Comparison of ENCODE assay signal across 8 mouse cellular contexts in the genomic region with DNA sequence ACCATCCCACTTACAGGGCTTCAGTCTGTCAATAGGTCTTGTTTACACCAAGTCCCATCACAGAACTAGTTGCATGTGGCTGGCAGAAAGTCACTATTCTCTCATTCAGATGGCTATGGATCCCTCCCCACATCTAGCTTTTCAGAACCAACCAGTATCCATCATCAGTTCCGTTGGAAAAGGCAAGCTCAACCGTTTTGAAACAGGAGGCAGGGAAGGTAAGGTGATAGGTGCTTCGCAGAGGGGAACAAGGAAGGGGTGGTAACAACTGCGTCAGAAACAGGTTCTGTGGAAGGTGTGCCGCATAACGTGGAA. TPM values are rescaled to one million over a fixed set of nuclear protein-coding genes. Genes with fewer than 3 reads are reported as not detected.
A peak's percentile ranks its signal among the peaks of the same experiment; 100 is the strongest.
DNase-seq lines count a peak whose midpoint lies in the region; ATAC-seq and TF ChIP-seq lines count a peak whose summit lies in the region.

No protein-coding gene starts in this region.

- H3K36me3 ChIP-seq in kidney, embryonic 15.5 days = peaks cover 33% of the 10 kb centered on the region
- H3K36me3 ChIP-seq in hindbrain, embryonic 14.5 days (replicated peaks; ENCODE audit: control insufficient read depth, insufficient read depth) = peaks cover 34% of the 10 kb centered on the region
- peaks cover 22% of the 10 kb centered on the region for H3K36me3 ChIP-seq in midbrain, embryonic 15.5 days (replicated peaks)

- TF ChIP-seq POLR2A in bone marrow macrophage, adult 2 months (IDR thresholded peaks at IDR 0.05; ENCODE audit: borderline replicate concordance, low read depth, low read length) = no peak

- TF ChIP-seq CTCF in bone marrow macrophage, adult 2 months (IDR thresholded peaks at IDR 0.05; ENCODE audit: low read depth, low read length) = no peak

- H3K4me3 ChIP-seq in kidney, embryonic 15.5 days (replicated peaks) = peak overlapping the region; percentile 67
- peak overlapping the region; percentile 75 for H3K4me3 ChIP-seq in bone marrow macrophage, adult 2 months (ENCODE audit: insufficient read depth, low read length)
- H3K4me3 ChIP-seq in hindbrain, embryonic 14.5 days (replicated peaks; ENCODE audit: low read length) = peak overlapping the region; percentile 54
- H3K4me3 ChIP-seq in midbrain, embryonic 15.5 days = peak overlapping the region; percentile 51

- H3K9ac ChIP-seq in kidney, embryonic 15.5 days = peak overlapping the region; percentile 74; the same call in 1 of the 2 replicates
- H3K9ac ChIP-seq in hindbrain, embryonic 14.5 days = peak overlapping the region; percentile 73
- H3K9ac ChIP-seq in midbrain, embryonic 15.5 days = peak overlapping the region; percentile 50

- H3K27ac ChIP-seq in kidney, embryonic 15.5 days = peak overlapping the region; percentile 95
- H3K27ac ChIP-seq in bone marrow macrophage, adult 2 months (ENCODE audit: insufficient read depth, low read depth, low read length) = 0 out of 2 replicates have a peak overlapping the region, but pooled peaks have one; percentile 10
- peak overlapping the region; percentile 97 for H3K27ac ChIP-seq in hindbrain, embryonic 14.5 days
- H3K27ac ChIP-seq in midbrain, embryonic 15.5 days = peak overlapping the region; percentile 95

- peaks cover 5% of the 10 kb centered on the region for H3K4me1 ChIP-seq in kidney, embryonic 15.5 days
- H3K4me1 ChIP-seq in bone marrow macrophage, adult 2 months (ENCODE audit: control insufficient read depth, insufficient read depth, low read length) = peaks cover 2% of the 10 kb centered on the region; the same call in 1 of the 2 replicates
- 0 out of 2 replicates have a peak, but pooled peaks cover 4% of the 10 kb centered on the region for H3K4me1 ChIP-seq in hindbrain, embryonic 14.5 days (replicated peaks; ENCODE audit: control insufficient read depth, insufficient read depth, low read length)
- H3K4me1 ChIP-seq in midbrain, embryonic 15.5 days = peaks cover 7% of the 10 kb centered on the region

- no peaks in the 10 kb centered on the region for H3K27me3 ChIP-seq in kidney, embryonic 15.5 days
- H3K27me3 ChIP-seq in hindbrain, embryonic 14.5 days (ENCODE audit: control insufficient read depth, insufficient read depth, low read length) = no peaks in the 10 kb centered on the region
- H3K27me3 ChIP-seq in midbrain, embryonic 15.5 days (replicated peaks) = no peaks in the 10 kb centered on the region

- no peak; the same call in 1 of the 2 replicates for ATAC-seq in kidney, embryonic 15.5 days (replicated peaks; ENCODE audit: low FRiP score)
- ATAC-seq in hindbrain, embryonic 14.5 days (ENCODE audit: low FRiP score) = peak; percentile 66
- peak; percentile 61 for ATAC-seq in midbrain, embryonic 15.5 days (replicated peaks)

- H3K9me3 ChIP-seq in kidney, embryonic 15.5 days (replicated peaks) = no peaks in the 10 kb centered on the region
- no peaks in the 10 kb centered on the region for H3K9me3 ChIP-seq in hindbrain, embryonic 14.5 days (ENCODE audit: control insufficient read depth, low read length)
- H3K9me3 ChIP-seq in midbrain, embryonic 15.5 days = no peaks in the 10 kb centered on the region

- WGBS in kidney, embryonic 15.5 days = 6% methylated on average over 6 of the region's 6 CpGs
- 4% methylated on average over 6 of the region's 6 CpGs for WGBS in hindbrain, embryonic 14.5 days
- 7% methylated on average over 6 of the region's 6 CpGs for WGBS in midbrain, embryonic 15.5 days

- peak overlapping the region; percentile 78 for H3K4me2 ChIP-seq in kidney, embryonic 15.5 days
- peak overlapping the region; percentile 66 for H3K4me2 ChIP-seq in hindbrain, embryonic 14.5 days (replicated peaks)
- H3K4me2 ChIP-seq in midbrain, embryonic 15.5 days = peak overlapping the region; percentile 61

- no peak for DNase-seq in kidney, adult 9 months
- no peak for DNase-seq in hindbrain, embryonic 14.5 days (ENCODE audit: low spot score)
- no peak for DNase-seq in ovary, postnatal 36 days (ENCODE audit: low spot score)
- DNase-seq in natural killer cell, adult 2 months (ENCODE audit: low spot score in 2 of 2) = no peak
- DNase-seq in thymus, postnatal 36 days = no peak

RNA-seq across cellular contexts. Expression of a gene that starts 0.2 kb away (rescaled TPM):
- polyA plus RNA-seq in kidney, embryonic 15.5 days (2015; fragmentation: Nextera tagmentation; extraction: Ambion mirVana) = 2.4 and 2.8 TPM in 2 replicates
- polyA plus RNA-seq in bone marrow macrophage, adult 2 months (2012; ENCODE audit: insufficient read depth, insufficient read length, missing spikeins) = 8.1 and 8.3 TPM in 2 replicates
- 5.7 and 9.0 TPM in 2 replicates for polyA plus RNA-seq in hindbrain, embryonic 14.5 days (2014; fragmentation: Nextera tagmentation; extraction: Ambion mirVana)
- polyA plus RNA-seq in midbrain, embryonic 15.5 days (2015; fragmentation: Nextera tagmentation; extraction: Ambion mirVana) = 4.0 and 5.6 TPM in 2 replicates

RNA-seq across cellular contexts. Expression of a gene that starts 16.8 kb away (rescaled TPM):
- polyA plus RNA-seq in kidney, embryonic 15.5 days (2015; fragmentation: Nextera tagmentation; extraction: Ambion mirVana) = 295 and 296 TPM in 2 replicates
- polyA plus RNA-seq in bone marrow macrophage, adult 2 months (2012; ENCODE audit: insufficient read depth, insufficient read length, missing spikeins) = 132 and 134 TPM in 2 replicates
- polyA plus RNA-seq in hindbrain, embryonic 14.5 days (2014; fragmentation: Nextera tagmentation; extraction: Ambion mirVana) = 317 and 326 TPM in 2 replicates
- 269 and 275 TPM in 2 replicates for polyA plus RNA-seq in midbrain, embryonic 15.5 days (2015; fragmentation: Nextera tagmentation; extraction: Ambion mirVana)

RNA-seq across cellular contexts. Expression of a gene that starts 24.9 kb away (rescaled TPM):
- polyA plus RNA-seq in kidney, embryonic 15.5 days (2015; fragmentation: Nextera tagmentation; extraction: Ambion mirVana) = 382 and 415 TPM in 2 replicates
- polyA plus RNA-seq in bone marrow macrophage, adult 2 months (2012; ENCODE audit: insufficient read depth, insufficient read length, missing spikeins) = 72.7 and 85.7 TPM in 2 replicates
- 247 and 282 TPM in 2 replicates for polyA plus RNA-seq in hindbrain, embryonic 14.5 days (2014; fragmentation: Nextera tagmentation; extraction: Ambion mirVana)
- 241 and 245 TPM in 2 replicates for polyA plus RNA-seq in midbrain, embryonic 15.5 days (2015; fragmentation: Nextera tagmentation; extraction: Ambion mirVana)

RNA-seq across cellular contexts. Expression of a gene that starts 25.2 kb away (rescaled TPM):
- polyA plus RNA-seq in kidney, embryonic 15.5 days (2015; fragmentation: Nextera tagmentation; extraction: Ambion mirVana) = 19.3 and 21.6 TPM in 2 replicates
- polyA plus RNA-seq in bone marrow macrophage, adult 2 months (2012; ENCODE audit: insufficient read depth, insufficient read length, missing spikeins) = 56.5 and 58.5 TPM in 2 replicates
- 3.2 and 4.3 TPM in 2 replicates for polyA plus RNA-seq in hindbrain, embryonic 14.5 days (2014; fragmentation: Nextera tagmentation; extraction: Ambion mirVana)
- 2.6 and 3.6 TPM in 2 replicates for polyA plus RNA-seq in midbrain, embryonic 15.5 days (2015; fragmentation: Nextera tagmentation; extraction: Ambion mirVana)

RNA-seq across cellular contexts. Expression of a gene that starts 35.3 kb away (rescaled TPM):
- 3.0 and 3.8 TPM in 2 replicates for polyA plus RNA-seq in kidney, embryonic 15.5 days (2015; fragmentation: Nextera tagmentation; extraction: Ambion mirVana)
- polyA plus RNA-seq in bone marrow macrophage, adult 2 months (2012; ENCODE audit: insufficient read depth, insufficient read length, missing spikeins) = 25.0 and 31.7 TPM in 2 replicates
- polyA plus RNA-seq in hindbrain, embryonic 14.5 days (2014; fragmentation: Nextera tagmentation; extraction: Ambion mirVana) = 8.2 and 8.5 TPM in 2 replicates
- 7.0 and 7.6 TPM in 2 replicates for polyA plus RNA-seq in midbrain, embryonic 15.5 days (2015; fragmentation: Nextera tagmentation; extraction: Ambion mirVana)

Comparison
In these comparisons a context has a peak if more than half of its experiments do, and no peak if none do; other contexts are left out.
1. H3K27ac ChIP-seq: peak in every context shown above with its lines; median percentile 97 in hindbrain, embryonic 14.5 days; 95 in kidney, embryonic 15.5 days; 95 in midbrain, embryonic 15.5 days; 10 in bone marrow macrophage, adult 2 months.